Mouse (Mus musculus): Measurements from ENCODE around the gene Grasp.

The Grasp gene

DNA sequence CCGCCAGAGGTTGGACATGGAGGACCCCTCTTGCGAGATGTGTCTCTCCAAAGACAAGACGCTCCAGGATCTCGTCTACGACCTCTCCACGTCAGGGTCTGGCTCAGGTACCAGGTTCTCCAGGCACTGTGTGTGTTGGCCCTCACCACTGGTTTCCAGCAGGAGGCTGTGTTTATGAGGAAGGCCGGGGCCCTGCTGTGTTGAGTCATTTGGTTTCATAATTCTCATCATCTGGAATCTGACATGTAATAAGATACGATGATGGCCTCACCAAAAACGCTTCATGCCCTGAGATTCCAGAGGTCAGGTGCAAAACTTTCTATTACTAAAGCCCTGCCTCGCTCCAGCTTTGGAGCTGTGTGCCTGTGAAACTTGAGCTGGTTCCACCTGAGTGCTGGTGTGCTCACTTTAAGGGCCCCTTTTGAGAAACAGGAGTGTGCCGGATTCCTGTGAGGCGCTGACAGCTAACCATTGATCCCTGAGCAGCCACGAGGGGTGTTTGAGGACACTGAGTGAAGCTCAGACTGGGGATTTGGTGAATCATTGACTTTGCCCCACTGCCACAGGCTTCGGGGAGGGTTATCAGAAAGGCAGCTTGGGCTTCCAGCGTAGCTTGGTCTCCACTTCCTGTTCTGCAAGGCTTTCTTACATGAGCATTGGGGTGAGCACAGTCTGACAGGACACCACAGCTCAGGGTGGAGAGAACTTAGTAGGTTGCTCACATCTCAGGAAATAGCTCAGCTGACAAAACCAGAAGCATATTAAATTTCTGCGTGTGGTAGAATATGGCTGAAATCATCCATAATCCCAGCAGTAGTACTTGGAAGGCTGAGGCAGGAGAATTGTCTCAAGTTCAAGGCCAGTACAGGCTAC lies 28.8 kb upstream of the Grasp start:
- WGBS: 92% methylated on average over 16 of the region's 16 CpGs

- WGBS: 90% methylated on average over 8 of the region's 8 CpGs
These were observed 27.8 kb upstream of the Grasp start for GRCm38 (mm10) chr15:101196079-101196795.

- WGBS: 81% methylated on average over 15 of the region's 15 CpGs
These were observed 26.4 kb upstream of the Grasp start for GRCm38 (mm10) chr15:101197497-101198179.

DNA sequence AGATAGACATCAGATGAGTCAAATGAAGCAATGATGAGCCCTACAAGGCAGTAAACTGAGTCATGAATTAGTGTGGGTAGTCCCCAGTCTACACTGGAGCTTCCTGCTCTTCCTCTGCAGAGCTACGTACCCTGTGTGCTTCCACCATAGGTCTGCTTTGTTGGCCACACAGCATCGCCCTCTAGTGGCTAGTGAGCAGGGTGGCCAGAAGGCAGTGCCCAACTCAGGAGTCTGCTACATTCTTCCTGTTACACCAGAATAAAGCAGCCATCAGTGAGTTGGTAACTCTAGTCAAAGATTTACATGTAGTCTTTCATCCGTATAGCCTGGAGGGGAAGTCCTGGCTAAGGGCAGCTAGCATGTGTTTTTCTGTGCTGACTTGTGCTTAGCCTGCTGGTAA lies 25.8 kb upstream of the Grasp start:
- 14% methylated on average over 3 of the region's 3 CpGs for WGBS

DNA sequence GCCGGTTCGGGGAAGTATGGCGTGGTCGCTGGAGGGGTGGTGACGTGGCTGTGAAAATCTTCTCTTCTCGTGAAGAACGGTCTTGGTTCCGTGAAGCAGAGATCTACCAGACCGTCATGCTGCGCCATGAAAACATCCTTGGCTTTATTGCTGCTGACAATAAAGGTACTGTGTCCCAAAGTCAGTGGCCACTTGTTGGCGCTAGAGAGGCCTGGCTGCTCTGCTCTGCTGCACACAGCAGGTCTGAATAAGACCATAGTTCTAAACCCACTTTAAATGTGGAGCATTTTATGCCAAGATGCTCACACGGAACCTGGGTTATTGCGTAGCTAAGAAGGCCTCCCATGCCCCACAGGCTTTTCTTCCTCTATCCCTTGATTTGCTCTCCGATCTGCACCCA lies 25.1 kb upstream of the Grasp start:
- WGBS: 79% methylated on average over 14 of the region's 14 CpGs

DNA sequence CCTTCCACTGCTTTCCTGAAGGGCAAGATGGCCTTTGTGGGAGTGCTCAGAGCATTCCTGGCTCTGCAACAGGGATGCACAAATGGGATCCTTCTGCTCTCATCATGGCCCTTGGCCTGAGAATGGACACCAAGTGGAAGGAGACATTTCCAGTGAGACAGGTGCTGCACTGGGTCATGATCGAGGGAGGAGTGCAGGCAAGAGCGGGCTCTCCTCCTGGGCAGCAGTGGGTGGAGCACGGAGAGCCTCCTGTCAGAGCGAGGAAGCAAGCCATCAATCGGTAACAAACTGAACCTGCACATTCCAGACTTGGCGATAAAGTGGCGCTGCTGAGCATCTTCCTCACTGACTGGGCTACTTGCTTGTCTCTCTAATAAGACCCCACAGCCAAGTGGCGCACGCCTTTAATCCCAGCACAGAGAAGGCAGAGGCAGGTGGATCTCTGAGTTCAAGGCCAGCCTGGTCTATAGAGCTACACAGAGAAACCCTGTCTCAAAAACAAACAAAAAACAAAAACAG lies 23.2 kb upstream of the Grasp start:
- 98% methylated on average over 9 of the region's 9 CpGs for WGBS

DNA sequence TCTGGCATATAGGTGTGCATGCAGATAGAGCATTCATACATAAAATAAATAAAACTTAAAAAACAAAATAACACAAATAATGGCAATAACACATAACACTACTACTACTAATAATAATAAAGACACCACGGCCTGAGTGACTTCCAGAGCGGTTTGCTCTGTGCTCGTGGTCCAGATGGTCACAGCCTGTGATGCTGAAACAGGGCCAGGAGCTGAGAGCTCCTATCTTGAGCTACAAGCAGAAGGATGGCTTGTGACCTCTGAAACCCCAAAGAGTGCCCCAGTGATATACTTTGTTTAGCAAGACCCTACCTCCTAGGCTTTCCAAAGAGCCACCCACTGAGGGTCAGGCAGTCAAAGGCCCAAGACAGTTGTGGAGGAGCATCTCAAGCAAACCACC lies 22.6 kb upstream of the Grasp start:
- 76% methylated on average over 3 of the region's 3 CpGs for WGBS

DNA sequence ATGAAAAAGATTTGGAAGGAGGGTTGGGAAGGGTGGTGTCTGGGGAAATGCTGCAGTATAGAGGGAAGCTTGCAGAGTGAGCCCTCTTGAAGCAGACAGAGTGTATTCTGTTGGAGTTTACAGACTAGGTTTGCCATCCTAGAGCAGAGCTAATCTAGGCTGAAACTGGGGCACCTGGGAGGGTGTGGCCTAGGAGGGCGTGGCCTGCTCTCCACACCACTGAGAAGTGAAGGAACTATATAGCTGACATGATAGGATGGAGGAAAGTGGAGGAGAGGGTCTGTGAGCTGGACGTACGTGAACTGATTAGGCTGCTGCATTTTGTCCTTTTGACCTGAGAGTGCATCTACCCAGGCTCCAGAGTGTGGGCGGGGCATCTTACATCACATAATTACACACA lies 20.3 kb upstream of the Grasp start:
- WGBS: 88% methylated on average over 4 of the region's 4 CpGs

GRCm38 (mm10) chr15:101204781-101205180 lies 19.2 kb upstream of the Grasp start:
- 85% methylated on average over 7 of the region's 7 CpGs for WGBS

DNA sequence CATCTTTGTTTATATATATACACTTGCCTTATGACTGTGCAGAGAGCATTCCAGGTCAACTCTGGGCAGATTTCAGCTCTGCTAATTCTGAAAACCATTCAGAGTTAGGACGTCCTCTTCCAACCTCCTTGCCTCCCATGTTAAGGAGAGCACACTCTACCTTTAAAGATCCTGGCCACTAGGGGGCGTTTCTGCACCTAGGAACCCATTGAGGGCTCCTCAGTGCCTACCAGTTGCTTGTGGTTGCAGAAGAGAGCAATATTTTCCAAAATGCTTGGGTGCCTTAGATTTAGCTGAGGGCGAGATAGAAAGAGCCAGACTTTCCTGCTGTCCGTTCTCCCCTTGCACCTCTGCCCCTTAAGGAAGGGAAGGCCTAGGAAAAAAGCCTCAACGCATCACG lies 13.8 kb upstream of the Grasp start:
- 59% methylated on average over 6 of the region's 6 CpGs for WGBS

DNA sequence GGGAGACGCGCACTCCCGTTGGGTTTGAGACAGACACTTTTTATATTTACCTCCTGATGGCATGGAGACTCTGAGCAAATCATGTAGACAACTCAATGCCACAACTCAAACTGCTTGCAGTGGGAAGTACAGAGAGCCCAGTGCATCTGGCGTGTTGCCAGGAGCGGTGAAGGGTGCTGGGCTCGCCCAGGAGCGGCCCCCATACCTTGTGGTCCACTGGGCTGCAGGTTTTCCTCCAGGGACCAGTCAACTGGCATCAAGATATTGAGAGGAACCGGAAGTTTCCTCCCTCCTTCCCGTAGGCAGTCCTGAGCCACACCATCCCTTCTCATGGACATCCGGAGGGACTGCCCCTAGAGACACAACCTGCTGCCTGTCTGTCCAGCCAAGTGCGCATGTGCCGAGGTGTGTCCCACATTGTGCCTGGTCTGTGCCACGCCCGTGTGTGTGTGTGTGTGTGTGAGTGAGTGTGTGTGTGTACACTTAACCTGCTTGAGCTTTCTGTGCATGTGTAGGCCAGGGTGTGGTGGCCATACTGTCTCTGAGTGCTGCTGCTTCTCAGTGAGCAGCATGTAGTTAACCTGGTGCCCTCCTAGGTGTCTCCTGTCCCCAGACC lies 12.9 kb upstream of the Grasp start:
- WGBS: 80% methylated on average over 14 of the region's 14 CpGs

GRCm38 (mm10) chr15:101212435-101212834 lies 11.6 kb upstream of the Grasp start:
- 37% methylated on average over 14 of the region's 14 CpGs for WGBS

GRCm38 (mm10) chr15:101215136-101215535 lies 8.9 kb upstream of the Grasp start:
- 90% methylated on average over 2 of the region's 2 CpGs for WGBS

GRCm38 (mm10) chr15:101216036-101216435 lies 8.0 kb upstream of the Grasp start:
- 81% methylated on average over 4 of the region's 4 CpGs for WGBS

- 22% methylated on average over 8 of the region's 8 CpGs for WGBS
These were observed 3.1 kb upstream of the Grasp start for GRCm38 (mm10) chr15:101220905-101221297.

DNA sequence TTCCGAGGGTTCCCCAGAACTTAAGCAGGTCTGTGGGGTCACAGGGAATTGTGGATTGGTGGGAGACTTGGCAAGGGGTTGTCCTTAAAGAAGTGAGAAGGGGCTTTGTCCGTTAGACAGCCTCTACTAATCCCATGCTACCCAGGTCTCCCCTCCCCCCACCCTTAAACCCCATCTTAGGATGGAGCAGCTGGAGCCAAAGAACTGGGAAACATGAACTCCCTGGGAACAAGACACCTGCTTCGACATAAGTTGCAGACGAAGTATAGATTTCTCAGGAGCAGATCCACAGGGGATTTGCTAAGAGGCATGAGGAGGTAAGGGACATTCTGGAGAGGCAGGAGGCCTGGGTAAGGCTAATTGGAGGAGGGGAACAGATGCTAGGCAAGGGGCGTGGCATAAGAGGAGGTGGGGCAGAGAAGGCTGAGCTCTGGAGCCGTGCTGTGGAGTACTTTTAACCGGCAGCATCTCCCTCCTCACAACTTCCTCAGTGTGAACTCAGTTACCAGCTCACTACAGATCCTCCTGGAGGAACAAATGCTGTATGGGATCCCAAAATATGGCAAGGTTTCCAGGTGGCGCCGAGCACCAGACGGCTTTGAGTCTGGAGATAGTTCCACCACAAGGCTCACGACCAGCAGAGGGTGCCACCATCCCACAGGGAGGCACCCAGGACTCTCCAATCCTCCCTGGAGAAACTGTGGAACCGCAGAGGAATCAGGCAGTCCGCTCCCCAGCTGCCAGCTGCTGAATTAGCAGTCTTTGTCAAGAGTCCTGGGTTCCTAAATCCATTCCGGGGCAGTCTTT lies 2.5 kb upstream of the Grasp start:
- WGBS: 7% methylated on average over 14 of the region's 14 CpGs

DNA sequence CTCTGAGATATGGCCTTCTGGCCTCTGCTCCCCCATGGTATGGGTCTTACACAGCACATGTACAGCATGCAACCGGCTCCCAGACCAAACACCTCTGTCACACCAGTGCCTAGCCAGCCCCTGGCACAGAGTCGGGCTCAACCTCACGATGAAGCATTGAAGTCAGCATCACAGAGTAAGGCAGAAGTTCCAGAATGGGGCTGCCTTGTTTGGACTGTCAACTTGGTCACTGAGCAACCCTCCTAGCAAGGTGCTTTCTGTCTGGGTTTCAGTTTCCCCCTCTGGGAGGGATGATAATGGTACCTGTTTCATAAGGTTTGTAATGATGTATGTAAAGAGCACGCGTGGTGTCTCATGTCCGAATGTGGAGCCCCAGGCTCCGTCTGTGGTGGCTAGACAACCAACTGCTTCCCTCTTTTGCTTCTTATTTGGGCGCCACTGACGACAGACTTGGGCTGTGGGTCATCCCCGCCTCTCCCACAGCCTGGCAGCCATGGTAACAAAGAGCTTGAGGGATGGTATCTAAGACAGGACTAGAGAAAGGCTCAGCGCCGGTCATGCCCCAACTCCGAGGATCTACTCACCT lies 998 bp upstream of the Grasp start:
- WGBS: 47% methylated on average over 13 of the region's 13 CpGs

DNA sequence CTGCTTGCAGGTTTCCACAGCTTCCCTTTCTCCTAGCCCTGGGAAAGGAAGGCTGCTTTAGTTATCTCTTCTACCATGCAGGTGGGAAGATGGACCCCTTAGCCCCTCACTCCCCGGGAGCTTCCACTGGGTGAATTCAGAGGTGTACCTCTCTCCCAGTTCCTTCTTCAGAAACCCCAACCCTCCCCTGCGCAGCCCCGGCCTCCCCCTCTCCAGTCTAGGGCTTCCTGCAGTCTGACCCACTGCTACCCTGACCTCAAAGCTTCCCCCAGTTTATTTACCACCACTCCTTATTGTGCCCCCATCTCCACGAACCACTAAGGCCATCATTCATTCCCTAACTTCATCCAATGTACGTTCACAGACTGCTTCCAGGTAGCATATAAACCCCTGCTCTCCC lies 392 bp upstream of the Grasp start:
- 11% methylated on average over 5 of the region's 5 CpGs for WGBS

DNA sequence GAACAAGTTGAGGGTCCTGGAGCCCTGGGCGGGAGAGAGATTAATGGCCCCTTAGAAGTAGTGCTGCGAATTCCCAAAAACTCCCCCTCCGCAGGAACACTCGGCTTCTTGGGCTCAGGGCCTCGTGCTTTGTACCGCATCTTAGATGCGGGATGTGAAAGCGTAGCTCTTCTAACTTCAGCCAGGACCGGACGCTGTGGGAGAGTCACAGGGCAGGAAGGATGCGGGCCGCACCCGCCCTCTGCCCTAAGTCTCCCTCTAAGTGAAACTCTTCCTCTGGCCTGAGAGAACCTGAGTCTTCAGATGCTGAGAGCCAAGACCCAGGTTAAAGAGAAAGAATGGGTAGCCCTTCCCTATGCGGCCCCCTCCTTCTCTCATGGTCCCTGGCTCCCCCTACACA lies 989 bp downstream of the Grasp start:
- 13% methylated on average over 14 of the region's 14 CpGs for WGBS

- 55% methylated on average over 7 of the region's 7 CpGs for WGBS
These were observed 4.0 kb downstream of the Grasp start for GRCm38 (mm10) chr15:101227971-101228370.

Data from cerebral cortex, adult 2 months (tissue).